Mouse (Mus musculus) hindbrain, embryonic 12.5 days (tissue): ENCODE data around the gene Myl10. TPM values are rescaled to one million over a fixed set of nuclear protein-coding genes. Genes with fewer than 3 reads are reported as not detected.

Source experiments
- polyA plus RNA-seq: library from polyadenylated mRNA; unstranded; fragments of >200 nt; fragmentation: Nextera tagmentation; extraction: Ambion mirVana; gene quantifications from 2 replicates; pipeline ENCODE4 v1.2.1, GENCODE M21; 2016

Myl10 gene
- polyA plus RNA-seq, 1 experiment from 2014 or later, result not detected

Other genes with a start within 250 kb of the Myl10 start
- 114 and 117 TPM in 2 replicates for gene Cux1, start 125.7 kb upstream of the Myl10 start, polyA plus RNA-seq
- gene Col26a1, start 190.1 kb downstream of the Myl10 start, polyA plus RNA-seq, result 115 and 124 TPM in 2 replicates
- gene Ift22, start 215.0 kb downstream of the Myl10 start, polyA plus RNA-seq, result 94.9 and 106 TPM in 2 replicates